Mouse (Mus musculus) liver, adult (tissue): ENCODE measurements around the gene Echdc3.

Source experiments
- GATA4 ChIP-seq: IDR thresholded peaks from 2 replicates; pipeline ENCODE4 v1.6.1; 2014; ENCODE audit warnings: mild to moderate bottlenecking, low read length; ENCODE audit not compliant: insufficient replicate concordance

The Echdc3 gene

DNA sequence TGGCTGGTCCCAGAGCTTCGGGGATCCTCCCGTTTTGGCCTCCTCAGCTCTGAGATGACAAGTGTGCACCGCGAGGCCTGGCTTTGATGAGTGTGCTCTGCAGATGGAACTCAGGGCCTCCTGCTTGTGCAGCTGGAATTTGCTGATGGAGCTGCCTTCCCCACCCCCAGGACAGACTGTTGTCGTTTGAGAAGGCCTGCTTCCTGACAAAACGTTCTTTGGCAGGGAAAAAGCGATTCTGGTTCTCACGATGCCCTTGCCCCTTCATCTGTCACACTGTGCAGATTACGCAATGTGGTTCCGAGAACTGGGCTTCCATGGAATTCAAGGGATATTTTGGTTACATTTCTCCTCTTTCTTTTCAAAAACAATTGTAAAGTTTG is 19.3 kb downstream of the Echdc3 start:
- no peak for TF ChIP-seq GATA4

DNA sequence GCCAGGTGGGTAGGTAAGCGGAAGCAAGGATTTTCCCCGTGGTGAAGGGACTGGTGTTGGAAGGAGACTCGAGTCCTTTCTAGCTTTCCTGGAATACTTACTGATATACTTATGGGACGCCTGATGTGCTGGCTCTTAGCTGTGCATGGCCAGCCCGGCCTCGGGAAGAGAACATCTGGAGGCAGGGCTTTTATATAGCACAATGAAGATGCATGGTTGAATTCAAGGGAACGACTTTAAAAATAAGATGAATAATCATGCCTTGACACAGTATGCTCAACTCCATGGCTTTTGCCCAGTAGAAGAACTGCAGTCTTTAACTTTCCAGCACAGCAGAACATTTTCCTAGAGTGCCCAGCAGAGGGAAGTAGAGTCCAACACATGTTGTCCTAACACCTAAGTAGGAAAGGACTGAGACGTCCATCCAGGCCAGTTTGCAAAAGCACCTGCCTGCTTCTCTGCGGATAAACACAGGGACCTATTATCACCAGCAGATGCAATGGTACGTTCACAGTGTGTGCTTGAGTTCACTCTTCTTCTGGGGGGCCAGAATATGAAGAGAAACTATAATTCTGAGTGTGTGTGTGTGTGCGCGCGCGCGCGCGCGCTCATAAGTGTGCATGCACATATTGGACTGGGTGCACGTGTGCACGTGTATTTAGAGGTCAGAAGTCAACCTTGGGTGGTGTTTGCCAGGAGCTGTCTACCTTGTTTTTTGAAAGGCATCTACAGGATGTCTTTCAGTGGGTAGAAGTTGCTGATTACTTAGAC is 19.8 kb downstream of the Echdc3 start:
- no peak for TF ChIP-seq GATA4

DNA sequence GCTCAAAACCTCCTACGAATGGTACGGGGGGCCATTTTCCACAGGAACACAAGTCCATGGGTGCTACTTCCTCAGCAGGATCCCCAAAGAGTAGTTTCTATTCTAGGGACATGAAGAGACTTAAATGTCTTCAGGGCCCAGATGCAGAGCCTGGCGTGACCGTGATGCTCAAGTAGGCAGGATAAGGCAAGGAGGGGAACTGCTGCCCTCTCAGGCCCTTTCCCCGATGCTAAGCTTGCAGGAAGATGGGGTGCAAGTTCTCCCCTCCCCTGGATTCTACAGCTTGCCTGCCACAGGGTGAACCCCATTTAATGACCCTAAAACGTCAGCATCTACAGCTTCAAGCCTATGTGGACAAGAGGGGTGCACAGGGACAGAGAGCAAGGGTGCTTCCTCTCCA is 22.8 kb downstream of the Echdc3 start:
- TF ChIP-seq GATA4, result no peak

DNA sequence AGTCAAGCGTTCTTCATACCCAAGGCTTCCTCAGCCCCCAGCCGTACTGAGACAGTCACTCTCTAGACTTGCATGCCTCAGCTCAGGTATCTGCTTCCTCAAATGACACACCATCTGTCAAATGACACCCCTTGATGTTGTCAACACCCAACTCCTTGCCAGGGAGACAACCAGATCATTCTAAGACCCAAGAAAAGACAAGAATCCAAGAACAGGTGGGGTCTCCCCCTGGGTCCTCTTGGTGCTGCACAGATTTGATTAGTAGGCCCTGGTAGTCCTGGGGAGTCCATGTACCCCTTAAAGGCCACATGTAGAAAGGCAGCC is 23.2 kb downstream of the Echdc3 start:
- TF ChIP-seq GATA4, result no peak

DNA sequence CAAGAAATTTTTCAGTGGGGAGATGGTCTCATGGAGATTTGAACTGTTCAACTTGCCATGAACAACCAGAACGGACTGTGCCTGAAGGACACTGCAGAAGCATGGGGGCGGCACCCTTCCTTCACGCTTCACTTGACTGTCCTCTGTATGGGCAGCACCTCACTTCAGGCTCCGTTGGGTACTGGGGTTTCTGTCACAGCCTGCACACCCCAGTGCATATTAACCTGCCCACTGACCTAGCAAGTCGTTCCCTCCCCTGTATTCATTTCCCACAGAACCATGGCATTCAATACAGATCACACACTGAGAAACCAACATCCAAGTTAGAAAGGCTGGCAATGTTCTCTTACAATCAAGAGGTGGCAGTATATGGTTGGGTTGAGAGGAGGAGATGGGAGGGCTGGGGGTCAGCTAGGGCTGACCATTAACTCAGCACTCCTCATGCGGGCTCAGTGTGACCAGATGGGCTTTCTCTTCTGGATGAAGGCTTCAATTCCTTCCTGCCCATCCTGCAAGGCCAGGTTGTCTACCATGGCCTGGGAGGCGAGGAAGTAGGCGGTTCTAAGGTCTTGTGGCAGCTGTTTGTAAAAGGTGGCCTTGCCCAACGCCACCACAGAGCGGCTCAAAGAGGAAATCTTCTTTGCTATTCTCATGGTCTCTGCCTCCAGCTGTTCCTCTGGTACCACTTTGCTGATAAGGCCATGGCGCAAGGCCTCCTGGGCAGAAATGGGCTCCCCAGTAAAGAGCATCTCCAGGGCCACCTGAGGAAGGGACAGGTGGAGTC is 23.8 kb downstream of the Echdc3 start:
- no peak for TF ChIP-seq GATA4

DNA sequence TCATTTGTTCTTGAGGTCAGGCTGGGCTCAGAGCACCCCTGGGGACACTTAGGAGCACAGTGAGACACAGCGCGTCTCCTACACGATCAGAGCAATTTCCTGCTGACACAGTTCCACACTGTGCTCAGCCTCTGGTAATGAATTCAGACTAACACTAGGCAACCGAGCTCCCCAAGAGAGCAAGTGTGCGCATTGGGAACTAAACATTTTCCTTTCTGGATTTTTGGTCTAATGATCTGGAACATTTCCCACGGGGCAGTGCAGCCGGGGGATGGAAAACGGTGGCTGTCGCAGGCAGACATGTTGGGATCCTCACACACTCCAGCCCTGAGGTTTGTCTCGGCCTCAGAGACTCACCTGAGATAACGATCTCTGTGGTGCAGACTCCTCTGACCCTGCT is 25.4 kb downstream of the Echdc3 start:
- TF ChIP-seq GATA4, result no peak

DNA sequence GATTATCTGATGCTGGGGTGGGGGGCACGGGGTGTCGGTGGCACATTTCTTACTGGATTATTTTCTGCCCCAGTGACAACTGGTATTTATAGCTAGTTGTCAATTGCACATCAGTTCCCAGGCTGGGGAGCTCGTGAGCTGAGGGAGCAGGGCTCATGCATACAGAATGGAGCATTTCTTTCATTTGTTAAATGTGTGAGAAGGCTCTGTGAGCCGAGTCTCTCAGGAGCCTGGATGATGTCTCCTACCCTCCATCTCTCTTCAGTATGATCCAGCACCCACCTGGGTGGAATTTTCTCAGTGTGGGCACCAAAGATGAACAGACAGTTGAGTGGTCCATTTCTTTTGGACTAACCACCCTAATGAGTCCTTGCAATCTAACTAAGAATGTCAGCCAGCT is 25.9 kb downstream of the Echdc3 start:
- TF ChIP-seq GATA4, result no peak

DNA sequence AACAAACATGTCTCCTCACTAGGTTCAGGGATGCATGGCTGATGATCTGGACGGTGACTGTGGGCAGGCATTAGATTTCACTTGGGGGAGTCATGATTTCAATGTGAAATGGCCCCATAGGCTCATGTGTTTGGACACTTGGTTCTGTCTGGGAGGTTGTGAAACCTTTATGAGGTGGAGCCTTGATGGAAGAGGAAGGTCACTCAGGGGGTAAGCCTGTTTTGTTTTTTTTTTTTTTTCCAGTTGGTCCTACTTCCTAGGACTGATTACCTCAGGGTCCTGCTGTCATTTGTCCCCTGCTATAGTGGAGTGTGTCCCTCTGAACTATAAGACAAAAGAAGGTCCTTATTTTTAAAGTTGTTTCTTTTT is 33.1 kb downstream of the Echdc3 start:
- no peak for TF ChIP-seq GATA4

DNA sequence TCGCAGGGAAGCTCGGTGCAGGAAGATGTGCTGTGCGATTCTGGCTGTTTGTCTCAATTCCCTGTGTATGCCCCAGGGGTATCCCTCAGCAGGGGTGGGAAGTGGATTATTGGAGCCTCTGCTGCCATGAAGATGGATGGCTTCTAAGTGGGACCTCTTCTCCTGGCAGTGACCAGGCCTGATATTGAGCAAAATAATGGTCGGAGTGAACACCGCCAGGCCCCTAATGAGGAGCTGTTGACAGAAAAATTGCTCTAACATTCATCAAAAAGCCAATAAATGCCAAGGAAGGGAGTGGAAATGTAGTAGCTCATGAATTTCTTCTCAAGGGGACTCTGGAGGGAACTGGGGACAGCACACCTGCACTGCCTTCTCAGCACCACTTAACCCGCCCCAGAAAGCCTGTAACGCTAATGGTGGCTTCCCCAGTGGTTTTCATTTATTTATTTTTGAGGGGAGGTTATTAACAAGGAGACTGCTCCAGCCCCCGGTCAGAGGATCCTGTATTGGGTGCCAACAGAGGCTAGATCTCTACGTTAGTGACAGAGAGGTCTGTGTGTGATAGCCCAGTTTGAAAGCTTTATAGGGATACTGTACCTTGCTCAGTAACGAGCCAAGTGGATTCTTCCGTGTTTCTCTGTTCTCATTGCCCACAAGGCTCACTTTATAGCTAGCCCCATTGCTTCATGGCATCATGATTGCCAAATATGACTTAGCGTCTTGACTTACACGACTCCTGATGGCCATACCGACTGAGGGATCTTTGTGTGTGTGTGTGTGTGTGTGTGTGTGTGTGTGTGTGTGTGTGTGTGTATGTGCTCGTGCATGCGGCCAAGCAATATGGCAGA is 33.7 kb downstream of the Echdc3 start:
- no peak for TF ChIP-seq GATA4

DNA sequence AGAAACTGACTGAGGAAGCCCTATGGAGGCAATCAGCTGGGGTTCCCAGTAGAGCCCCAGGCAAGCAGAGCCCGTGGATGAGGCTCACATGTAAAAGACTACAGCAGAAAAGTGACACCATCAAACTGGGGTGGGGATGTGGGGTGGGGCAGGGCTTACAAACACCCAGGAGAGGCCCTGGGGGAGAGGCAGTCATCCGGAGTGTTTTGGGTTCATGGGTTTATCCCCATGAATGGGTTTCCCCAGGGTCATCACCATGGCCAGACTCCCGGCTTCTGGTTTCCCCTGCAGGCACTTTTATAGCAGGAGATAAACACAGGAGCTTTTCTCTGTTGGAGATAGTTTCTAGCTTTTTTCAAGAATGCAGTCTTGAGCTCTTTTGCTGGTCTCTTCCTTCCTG is 39.8 kb downstream of the Echdc3 start:
- TF ChIP-seq GATA4, result no peak

DNA sequence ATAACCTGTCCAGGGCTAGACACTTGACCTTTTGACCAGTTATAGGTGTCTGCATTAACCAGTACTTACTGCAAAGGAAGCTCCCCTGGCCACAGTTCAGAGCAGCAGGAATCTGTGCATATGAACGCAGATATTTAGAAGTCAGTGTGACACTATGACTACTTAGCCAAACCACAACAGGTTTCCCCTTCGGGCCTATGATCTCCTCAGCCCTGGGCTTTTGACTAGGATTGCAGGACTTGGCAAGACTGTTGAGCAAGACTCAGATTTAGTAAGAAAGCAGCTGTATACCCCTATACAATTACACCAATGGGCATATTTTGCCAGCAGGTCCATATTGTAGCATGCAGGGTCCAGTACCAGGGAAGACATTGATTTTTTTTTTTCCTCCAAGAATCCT is 44.3 kb downstream of the Echdc3 start:
- no peak for TF ChIP-seq GATA4

DNA sequence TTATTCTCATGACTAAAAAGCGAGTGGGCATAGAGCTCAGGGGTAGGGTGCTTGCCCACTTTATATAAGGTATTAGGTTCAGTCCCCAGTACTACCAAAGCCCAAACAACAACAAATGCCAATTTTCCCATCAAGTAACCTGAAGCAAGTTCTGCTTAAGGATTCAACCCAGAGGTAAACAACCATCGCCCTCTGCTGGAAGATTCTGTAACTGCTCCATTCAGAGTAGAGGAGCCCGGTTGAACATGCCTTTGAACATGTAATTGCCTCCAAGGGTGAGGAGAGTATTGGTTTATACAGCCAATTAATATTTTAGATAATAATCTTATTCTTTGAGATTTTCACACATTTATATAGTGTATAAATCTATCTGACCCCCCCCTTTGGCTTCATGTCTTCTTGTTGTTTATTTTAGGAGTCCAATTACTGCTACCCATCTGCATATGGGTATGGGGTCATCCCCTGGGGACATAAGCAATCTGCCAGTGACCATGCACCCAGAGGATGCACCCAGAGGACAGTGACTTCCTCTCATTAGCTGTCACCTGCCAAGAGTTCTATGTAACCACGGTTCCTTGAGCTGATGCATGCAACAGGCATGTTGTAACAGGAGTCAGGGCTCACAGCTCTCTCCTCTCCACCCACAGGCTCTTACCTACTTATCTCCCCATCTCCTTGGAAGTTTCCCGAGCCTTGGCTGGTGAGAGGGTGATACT is 44.8 kb downstream of the Echdc3 start:
- no peak for TF ChIP-seq GATA4

DNA sequence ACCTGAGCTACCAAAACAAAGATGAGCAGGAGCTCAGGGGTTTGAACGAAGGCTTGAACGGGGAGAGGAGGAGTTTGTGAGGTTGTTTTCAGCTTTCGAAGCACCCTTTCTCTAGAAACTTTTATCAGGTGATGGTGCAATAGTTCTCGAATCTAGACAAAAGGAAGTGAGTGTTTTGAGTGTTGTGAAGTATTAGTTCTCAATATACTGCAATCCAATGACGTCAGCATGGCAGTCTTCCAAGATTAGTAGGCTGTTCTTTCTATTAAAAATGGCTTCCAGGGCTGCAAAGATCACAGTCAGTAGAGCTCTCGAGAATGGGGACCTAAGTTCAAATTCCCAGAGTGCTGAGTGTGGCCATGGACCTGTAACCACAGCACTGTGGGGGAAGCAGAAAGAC is 47.1 kb downstream of the Echdc3 start:
- TF ChIP-seq GATA4, result no peak

DNA sequence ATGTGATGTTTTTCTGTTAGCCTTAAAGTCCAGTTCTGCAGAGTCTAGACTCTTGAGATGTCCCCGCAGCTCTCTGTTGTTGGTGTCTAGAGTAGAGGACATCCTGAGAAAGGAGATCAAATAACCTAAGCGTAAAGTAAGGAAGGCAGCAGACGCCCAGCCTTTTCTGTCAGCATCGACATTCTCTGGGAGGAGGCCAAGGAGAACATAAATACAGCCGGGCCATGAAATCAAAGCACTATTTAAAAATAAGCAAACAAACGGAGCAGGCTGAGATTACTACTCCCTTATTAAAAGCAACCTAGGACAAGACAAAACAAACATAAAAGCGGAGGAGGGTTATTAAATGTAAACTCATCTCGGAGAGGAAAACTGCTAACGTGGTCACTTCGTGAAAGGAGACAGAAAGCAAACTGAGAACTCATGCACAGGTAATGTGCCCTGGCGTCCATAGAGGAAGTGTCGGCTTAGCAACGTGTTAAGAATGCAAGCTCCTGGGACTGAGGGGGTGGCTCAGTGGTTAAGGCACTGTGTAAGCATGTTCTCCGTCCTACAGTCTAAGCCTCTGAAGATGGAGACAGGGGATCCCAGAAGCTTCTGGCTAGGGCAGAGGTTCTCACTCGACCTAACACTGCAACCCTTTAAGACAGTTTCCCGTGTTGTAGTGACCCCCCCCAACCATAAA is 48.1 kb downstream of the Echdc3 start:
- no peak for TF ChIP-seq GATA4
